Mouse (Mus musculus) induced T-regulatory cell, adult 2 months (primary cell): ENCODE measurements at regions not wholly inside any gene's neighbourhood (a gene's known extent, or its start where the extent isn't known, plus 50 kb on each side); places are given as distances from the start of the nearest gene placed in this dataset.
A peak's percentile ranks its signal among the peaks of the same experiment; 100 is the strongest.

Source experiments
- DNase-seq: peaks from one replicate; pipeline ENCODE4 v3.0.0-alpha.2; 2012; ENCODE audit warnings: low read depth

DNA sequence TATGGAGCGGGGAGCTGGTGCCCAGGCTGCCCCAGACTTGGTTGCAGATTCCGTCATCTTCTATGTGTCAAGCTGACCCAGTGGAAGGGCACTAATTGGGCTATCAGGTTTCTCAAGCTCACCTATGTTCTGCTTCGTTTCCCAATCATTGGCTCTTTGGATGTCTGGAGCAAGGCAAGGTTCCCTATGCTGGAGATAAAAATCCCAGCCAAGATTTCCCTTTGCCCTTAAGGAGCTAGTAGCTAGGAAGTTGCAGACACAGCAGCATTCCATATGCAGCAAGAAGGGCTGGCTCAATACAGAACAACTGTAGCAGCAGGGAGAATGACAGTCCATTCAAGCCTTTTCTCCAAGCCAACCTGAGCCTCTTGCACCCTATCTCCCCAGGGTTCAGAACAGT lies 159.2 kb upstream of the Zfp706 start:
- DNase-seq = no peak

DNA sequence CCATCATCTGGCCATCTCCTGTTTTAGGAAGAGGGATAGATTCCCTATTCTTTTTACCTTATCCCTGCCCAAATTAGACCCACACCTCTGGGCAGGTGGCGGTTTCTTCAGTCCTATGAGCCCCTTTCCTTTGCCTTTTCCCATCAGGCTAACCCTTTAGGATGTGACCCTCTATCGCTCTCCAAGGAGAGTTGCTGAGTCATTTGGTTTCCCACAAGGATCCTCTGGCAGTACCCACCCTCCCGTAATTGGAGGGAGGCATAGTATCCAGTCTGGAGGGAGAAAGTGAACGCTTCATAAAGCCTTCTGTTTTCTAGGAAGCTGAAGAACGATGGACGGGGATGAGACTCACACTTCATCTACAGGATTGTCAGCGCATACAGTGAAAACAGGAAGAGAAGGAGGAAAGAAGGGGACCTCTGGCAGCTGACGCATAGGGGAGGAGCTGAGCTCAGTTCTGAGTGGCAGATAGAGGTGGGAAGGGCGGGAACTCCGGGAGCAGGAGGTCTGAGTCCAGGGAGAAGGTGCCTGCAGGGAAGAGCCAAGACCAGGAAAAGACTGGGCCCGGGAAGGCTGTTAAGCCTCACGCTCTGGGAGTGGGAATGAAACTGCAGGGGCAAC lies 158.4 kb upstream of the Zfp706 start:
- DNase-seq = no peak

DNA sequence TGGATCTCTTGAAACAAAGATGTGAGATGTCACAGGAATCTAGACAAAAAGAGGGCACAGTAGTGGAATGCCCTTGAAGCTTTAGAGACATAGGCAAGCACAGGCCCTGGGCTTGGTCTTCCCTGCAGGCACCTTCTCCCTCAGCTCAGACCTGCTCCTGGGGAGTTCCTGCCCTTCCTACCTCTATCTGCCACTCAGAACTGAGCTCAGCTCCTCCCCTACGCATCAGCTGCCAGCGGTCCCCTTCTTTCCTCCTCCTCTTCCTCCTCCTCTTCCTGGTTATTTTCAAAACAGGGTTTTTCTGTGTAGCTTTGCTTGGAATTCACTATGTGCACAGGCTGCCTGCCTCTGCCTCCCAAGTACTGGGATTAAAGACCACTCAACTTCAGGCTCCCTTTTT lies 157.6 kb upstream of the Zfp706 start:
- no peak for DNase-seq

DNA sequence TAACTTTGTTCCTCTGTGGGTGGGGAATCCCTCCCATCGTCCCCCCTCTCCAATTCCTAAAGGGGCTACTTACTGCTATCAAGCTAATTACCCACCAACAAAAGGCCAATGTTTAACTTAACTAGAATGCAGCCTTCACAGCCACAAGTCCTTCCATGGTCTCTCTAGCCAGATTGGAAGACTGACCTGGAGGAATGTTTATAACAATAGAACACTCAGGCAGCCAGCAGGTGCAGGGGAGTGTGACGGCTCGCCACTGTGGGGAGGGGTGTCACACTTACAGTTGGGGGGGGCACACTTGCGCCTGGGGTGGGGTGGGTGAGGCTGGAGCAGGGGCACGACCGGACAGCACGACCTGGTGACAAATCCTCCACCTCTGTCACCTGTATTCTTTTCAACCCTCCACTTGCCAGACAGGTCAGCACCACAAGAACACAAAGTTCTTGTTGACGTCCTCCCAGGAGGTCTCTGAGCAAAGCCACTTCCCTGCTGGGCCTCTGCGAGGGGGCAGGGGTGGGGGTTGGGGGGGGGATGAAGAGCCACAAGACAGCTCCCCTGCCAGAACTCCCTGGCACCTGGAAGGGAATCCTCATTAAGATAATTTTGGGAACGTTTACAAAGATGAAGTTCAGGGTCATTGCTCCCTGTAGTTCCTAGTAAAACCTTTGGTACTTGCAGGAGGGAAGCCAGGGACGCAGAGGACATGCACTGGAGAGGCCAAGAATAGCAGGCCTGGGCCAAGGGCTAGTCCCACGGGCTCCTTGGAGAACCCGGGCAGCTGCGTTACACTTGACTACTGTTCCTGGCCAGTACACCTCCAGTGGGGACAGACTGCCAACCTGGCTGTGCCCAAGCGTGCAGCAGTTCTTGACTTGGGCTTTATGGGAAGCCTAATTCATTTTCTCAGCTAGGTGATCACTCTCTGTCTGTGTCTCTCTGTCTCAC lies 156.9 kb upstream of the Zfp706 start:
- DNase-seq = no peak

DNA sequence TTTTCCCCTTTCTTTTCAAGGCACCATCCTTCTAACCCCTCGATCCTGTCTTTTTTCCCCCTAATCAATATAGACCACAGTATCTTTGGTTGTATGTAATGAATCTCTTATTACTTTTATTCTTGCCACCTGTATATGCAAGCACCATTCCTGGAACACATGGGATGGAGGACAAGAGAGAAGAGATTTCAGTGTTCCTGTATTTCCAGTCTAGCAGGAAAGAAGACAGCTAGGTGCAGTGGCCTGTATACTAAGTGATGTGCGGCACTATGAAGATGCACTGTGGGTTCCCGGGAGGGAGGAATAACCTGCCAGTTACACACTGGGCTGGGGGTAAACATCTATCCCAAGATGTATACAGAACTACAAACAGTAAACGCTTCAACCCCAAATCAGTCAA lies 152.4 kb upstream of the Zfp706 start:
- DNase-seq = no peak

DNA sequence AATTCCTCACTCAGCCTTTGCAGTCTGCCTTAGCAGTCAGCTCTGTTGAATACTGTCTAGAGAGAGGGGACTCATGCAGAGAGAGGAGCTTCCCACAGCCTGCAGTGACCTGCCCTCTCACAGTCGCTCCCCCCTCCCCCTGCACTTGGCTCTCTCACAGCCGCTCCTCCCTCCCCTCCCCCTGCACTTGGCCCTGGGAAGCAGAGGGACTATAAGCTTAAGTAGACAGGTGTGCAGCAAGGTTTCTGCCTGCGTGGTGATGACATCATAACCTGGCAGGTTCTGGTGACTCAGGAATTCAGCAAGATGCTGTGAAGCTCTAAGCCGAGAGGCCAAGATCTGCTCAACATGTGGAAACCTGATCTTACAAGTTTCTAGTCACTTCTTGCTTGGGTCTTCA lies 151.8 kb upstream of the Zfp706 start:
- DNase-seq = no peak

DNA sequence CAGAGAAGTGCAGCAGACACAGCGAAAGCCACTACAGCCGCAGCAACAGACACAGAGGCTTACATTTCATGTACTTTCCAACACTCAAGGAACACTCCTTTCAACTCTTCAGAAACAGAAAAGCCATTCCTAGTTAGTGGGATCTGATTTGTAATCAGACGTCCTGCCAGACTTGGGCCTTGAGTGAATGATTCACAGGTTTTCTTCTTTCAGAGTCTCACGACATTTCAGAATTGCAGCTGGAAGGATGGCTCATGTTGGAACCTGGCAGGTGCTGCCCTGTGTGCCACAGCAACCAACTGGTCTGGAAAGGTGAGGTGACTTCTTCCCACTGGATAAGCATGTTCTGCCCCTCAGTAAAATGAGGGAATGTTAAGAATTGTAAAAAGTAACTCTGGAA lies 149.8 kb upstream of the Zfp706 start:
- DNase-seq = no peak

DNA sequence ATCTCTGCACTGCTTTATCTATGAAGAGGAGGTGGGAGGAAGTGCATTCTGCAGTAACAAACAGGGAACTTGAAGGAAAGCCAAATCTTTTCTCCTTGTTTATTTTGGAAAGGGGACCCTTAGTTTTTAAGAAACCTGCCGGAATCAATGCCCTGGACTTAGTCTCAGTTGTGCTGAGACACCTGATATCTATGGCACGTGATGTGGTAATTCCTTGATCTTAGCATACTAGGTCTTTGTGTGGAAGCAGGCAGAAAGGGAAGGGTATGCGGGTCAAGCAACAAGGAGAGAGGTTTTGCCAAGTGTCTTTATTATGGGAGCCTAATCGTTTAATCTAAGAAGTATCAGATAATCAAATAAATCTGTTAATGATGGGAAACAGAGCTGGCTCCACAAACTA lies 147.4 kb upstream of the Zfp706 start:
- no peak for DNase-seq

DNA sequence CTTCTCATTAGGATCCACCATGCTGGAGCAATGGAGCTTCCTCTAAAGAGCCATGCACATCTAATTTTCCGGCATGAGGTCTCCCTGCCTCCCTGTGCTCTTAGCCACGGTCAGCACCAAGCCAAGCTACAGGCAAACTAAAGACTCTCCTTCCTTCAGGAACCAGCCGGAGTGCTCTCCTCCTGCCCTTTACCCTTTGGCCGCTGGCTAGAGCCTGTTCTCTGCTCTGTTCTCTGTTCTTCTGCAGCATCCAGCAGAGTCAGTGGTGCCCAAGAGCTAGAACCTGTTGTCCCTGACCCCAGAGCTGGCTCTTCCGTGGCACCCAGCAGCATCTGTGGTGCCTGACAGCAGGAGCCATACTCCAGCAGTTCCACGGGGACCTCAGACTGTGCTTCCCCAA lies 145.6 kb upstream of the Zfp706 start:
- DNase-seq = no peak

DNA sequence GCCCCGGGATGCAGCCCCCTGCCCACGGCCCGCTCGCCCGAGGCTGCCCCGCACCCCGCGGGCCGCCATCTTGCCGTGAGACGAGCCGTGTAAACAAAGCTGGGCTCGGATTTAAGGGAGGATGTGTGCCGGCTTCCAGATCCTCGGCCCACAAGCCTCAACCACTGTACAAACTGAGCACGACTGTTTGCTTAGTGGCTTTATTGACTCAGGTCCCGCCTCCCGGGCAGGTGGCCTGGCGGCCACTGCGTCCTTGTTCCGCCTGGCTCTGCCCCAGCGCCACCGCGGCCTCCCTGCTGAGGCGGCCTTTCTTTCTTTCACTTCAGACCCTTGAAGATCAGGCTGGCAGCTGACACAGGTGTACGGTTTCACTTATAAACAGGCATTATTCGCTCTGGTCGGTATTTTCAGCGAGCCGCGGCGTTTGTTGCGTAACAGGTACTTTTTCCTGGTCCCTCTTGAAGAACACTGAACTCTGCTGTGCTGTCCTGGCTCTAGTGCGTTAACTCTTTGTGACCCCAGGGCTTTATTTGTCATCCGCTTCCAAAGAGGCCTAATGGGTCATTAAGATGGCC lies 128.1 kb upstream of the Zfp706 start:
- peak; percentile 60 for DNase-seq

DNA sequence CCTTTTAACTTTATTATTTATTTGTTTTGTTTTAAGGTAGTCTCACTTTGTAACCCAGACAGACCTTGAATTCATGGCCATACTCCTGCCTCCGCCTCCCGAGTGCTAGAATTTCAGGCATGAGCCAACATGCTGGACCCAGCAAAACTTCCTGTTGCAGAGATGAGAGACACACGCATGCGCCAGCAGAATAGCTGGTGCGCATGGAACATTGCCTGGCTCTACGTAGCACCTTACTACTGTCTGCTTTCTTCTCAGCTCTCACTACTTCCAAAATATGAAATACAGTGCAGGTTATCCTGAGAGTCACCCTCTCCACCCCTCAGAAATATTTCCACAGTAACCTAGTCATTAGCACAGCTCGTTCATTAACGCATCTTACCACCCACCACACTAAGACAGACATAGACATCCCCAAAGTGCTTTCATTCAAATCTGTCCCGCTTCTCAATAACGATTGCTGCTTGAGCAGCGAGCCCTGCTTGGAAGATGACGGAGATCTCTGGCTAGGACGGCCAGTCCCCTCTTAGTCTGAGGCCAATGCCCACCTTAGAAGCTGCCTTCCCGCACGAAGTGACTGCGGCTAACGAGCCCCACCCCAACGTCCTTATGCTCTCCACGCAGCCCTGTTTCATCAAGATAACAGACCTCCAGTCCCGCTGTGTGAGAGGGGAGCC lies 127.5 kb upstream of the Zfp706 start:
- no peak for DNase-seq

DNA sequence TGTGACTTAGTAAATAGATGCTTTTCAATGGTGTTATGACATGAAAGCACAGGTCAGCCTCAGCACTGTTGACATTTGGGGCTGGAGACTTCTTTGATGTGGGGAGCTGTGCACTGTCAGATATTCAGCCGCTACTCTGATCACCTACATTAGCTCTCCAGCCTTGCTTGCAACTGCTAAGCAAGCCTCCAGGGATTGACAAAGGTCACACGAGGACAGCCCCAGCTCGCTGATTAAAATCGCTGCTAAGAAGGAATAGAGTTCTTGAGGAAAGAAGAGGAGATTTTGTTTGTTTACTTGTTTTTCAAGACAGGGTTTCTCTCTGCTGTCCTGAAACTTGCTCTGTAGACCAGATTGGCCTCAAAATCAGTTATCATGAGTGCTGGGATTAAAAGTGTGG lies 126.8 kb upstream of the Zfp706 start:
- no peak for DNase-seq

DNA sequence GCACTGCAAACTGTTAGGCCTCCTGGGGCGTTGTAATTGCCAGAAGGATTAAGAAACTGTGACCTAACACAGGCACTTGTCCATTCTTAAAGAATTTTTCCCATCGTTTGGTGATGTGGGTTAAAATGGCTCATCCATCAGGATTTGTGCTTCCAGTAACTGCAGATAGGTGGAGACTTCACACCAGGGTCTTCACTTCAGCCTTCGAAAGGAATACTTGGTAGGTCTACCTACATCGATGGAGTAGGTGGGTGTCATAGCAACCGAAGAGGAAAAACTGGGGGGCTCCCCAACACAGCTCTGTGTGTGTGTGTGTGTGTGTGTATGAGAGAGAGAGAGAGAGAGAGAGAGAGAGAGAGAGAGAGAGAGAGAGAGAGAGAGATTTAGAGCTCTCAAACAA lies 126.3 kb upstream of the Zfp706 start:
- no peak for DNase-seq

DNA sequence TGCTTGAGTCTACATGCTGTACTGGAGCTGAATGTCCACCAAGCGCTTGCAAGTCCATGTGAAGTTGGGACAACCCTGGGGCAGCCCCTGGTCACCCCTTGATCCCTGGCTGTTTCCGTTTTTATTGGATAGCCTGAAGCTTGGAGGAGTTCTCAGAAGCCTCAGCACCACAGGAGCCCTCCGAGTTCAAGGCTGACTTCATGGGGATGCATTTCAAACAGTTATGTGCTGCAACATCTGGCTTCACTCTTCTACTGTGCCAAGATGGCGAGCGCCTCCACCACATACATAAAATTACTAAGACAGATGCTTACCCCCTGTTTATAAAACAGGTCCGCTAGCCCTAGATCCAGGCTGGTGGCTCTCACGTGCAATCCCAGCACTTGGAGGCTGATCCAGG lies 120.1 kb upstream of the Zfp706 start:
- DNase-seq = no peak

DNA sequence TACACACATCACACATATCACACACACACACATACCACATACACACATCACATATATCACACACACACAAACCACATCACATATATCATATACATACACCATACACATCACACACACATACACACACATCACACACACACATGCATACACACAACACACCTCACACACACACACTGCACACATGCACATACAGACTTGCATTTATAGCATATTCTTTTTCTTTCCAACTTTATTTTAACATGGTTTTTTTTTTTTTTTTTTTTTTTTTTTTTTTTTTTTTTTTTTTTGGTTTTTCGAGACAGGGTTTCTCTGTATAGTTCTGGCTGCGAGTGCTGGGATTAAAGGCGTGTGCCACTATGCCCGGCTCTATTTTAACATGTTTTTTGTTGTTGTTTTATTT lies 119.6 kb upstream of the Zfp706 start:
- DNase-seq = no peak

DNA sequence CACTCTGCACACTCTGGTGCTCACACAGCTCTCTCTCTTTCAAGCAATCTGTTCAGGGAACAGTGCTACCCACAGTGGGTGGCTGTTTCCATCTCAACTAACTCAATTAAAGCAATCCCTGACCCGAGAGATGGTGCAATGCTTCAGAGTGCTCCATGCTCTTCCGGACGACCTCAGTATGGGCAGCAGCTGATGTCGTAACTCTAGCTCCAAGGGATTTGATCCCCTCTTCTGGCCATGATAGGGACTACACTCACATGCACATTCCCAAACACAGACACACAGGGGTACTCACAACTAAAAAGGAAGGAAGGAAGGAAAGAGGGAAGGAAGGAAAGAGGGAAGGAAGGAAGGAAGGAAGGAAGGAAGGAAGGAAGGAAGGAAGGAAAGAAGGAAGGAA lies 118.2 kb upstream of the Zfp706 start:
- DNase-seq = no peak

DNA sequence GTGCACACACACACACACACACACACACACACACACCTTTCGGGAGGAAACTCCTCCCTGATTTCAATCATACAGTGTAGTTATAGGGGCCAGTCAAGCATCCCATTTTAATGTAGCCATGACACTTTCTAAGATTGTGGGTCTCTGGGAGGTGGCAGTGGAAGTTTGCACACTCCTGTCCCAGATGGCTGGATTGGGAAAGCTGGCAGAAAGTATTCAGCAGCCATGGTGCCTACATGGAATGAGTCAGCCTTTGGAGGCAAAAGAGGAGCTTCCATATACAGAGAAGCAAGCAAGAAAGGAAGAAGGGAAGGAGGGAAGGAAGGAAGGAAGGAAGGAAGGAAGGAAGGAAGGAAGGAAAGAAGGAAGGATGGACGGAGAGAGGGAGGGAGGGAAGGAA lies 117.4 kb upstream of the Zfp706 start:
- no peak for DNase-seq

DNA sequence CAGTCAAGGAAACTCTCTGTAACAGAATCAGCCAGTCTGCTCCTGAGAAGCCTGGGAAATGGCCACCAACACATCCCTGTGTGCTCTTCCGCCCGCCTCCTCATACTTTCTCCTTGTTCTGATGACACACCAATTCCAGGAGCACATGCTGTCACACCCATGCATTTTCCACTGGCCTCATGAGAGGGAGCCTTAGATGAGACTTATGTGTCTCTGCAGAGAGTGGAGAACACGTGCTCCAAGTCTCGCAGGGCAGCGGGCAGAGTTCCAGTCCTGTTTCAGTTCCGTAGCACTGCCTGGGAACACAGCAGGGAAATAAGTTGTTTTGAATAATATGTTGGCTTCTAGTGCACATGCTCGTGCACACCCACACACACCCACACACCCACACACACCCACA lies 116.7 kb upstream of the Zfp706 start:
- DNase-seq = no peak

DNA sequence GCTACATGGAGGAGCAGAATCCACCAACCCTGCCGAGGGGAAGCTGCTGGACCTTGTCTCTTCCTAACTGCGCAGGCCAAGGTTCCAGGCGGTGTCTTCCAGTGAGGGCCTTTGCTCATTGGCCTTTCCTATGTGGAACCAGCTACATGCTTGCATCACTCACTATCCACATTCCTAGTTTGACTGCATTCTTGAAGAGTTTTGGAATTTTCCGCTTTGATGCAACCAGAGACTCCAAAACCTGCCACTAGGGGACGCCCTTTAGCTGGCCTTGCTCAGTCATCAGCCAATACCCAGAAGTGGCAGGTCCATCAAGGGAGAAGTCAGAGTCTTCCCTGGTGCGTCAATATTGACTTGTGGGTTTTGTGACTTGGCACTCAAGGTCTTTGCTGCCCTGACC lies 112.8 kb upstream of the Zfp706 start:
- peak; percentile 71 for DNase-seq

DNA sequence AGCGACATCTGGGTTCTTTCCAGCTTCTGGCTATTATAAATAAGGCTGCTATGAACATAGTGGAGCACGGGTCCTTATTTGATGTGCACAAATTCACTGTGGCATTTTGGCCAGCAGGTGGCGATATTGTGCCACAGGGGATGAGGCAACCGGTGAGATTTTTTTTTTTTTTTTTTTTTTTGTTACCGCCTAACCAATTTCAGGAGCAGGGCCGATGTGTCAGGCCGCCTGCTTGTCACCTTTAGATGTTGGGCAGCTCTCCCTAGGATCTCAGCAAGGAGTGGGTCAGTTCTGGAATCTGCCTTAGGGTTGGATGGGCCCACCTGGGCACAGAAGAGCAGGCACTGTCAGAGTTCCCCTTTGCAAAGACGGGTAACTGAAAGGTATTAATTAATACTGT lies 106.5 kb upstream of the Zfp706 start:
- peak; percentile 87 for DNase-seq

DNA sequence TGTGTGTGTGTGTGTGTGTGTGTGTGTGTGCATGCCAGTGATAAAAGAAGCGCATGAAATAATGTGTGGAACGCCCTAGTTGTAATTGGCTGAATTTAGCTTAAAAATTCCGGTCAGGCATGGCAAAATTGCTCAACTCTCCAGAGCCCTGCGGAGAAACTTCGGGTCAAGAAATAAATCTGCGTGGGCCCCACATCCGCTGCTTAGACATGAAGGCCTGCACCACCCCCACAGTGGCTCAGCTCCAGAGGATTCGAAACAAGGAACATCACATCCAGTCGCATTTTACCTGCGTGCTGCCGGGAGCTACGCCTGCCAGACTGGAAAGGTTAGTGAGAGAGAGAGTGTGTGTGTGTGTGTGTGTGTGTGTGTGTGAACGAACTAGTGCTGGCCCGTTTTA lies 102.9 kb upstream of the Zfp706 start:
- DNase-seq = no peak

DNA sequence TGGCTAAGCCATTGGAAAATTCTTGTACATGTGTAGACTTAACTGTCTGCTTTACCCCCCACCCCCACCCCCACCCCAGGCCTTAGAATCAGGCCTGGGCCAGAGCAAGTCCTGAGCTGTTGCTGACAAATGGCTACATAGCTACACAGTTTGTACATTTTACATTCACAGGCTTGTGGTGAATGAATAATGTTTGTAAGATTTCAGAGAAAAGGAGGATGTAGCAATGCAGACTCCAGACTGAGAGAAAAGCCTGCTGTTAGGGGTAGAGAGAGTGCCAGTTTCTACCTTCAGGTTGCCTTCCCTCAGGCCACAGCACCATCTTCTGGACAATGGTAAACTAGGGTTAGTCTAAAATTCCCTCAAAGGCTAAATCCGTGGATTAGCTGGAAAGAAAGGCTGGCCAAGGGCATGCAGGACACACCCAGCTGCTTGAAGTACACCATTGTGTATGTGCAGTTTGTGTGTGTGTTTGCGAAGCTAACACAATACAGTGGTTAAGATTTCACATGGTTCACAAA lies 94.5 kb upstream of the Zfp706 start:
- DNase-seq = no peak

DNA sequence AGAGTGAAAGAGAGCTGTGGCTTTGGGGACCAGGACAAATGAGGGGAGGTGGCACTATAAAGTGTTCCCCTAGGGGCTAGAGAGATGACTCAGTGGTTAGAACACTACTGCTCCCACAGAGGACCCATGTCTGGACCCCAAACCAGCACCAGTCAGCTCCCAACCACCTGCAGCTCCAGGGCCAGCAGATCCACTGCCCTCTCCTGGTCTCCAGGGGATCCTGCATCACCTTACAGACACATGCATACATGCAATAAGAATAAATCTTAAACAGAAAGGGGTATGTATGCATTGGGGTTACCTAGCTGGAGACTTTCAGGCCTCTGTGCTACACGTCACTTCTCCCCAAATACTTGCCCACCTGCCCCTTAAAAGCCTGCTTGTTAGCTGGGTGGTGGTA lies 93.8 kb upstream of the Zfp706 start:
- DNase-seq = no peak
